Mouse (Mus musculus): ENCODE results near the gene Gm21586. TPM values are rescaled to one million over a fixed set of nuclear protein-coding genes. Genes with fewer than 3 reads are reported as not detected.
"Not testable (repeated sequence)": the region's sequence is repeated elsewhere in the genome, so short reads cannot be mapped to it uniquely, and the experiment has no call there.

Gm21586 gene
- not detected in 2 replicates for polyA plus RNA-seq (2015; fragmentation: Nextera tagmentation; extraction: Ambion mirVana)

- H3K4me1 ChIP-seq; H3K4me3 ChIP-seq; H3K9me3 ChIP-seq (replicated peaks); H3K36me3 ChIP-seq (ENCODE audit: poor library complexity, severe bottlenecking); H3K4me2 ChIP-seq; H3K27ac ChIP-seq; H3K27me3 ChIP-seq; H3K9ac ChIP-seq; ATAC-seq: not testable (repeated sequence)
- WGBS = no CpG with 5 or more reads among the region's 18 CpGs
Measured at GRCm38 (mm10) chr4:42439078-42439477, at the start of gene Gm21586. Gm21586 (plus strand) TSS chr4:42439378.

GRCm38 (mm10) chr4:42466452-42466851 is 27.3 kb downstream of the Gm21586 start, which contains the start of gene Gm2163:
Gm2163 (plus strand) TSS chr4:42466752.
- H3K9me3 ChIP-seq (replicated peaks); H3K9ac ChIP-seq; H3K4me3 ChIP-seq; H3K4me1 ChIP-seq; H3K27ac ChIP-seq; H3K4me2 ChIP-seq; H3K36me3 ChIP-seq (ENCODE audit: poor library complexity, severe bottlenecking); H3K27me3 ChIP-seq; ATAC-seq: not testable (repeated sequence)
- no CpG with 5 or more reads among the region's 5 CpGs for WGBS

Other genes with a start within 250 kb of the Gm21586 start
- gene Gm10600, start 198.7 kb upstream of the Gm21586 start, polyA plus RNA-seq (2015; fragmentation: Nextera tagmentation; extraction: Ambion mirVana) = not detected in 2 replicates
- not detected in 2 replicates for gene Ccl21b, start 183.6 kb upstream of the Gm21586 start, polyA plus RNA-seq (2015; fragmentation: Nextera tagmentation; extraction: Ambion mirVana)
- not detected in 2 replicates for gene Gm21953, start 145.1 kb upstream of the Gm21586 start, polyA plus RNA-seq (2015; fragmentation: Nextera tagmentation; extraction: Ambion mirVana)
- 0.19 TPM in 1 of 2 replicates, not detected in the other for gene Fam205a3, start 121.0 kb upstream of the Gm21586 start, polyA plus RNA-seq (2015; fragmentation: Nextera tagmentation; extraction: Ambion mirVana)
- not detected in 2 replicates for gene Gm2163, start 27.4 kb downstream of the Gm21586 start, polyA plus RNA-seq (2015; fragmentation: Nextera tagmentation; extraction: Ambion mirVana)
- gene Fam205a2, start 88.8 kb downstream of the Gm21586 start, polyA plus RNA-seq (2015; fragmentation: Nextera tagmentation; extraction: Ambion mirVana) = 0.19 TPM in 1 of 2 replicates, not detected in the other
- gene Gm10591, start 172.8 kb downstream of the Gm21586 start, polyA plus RNA-seq (2015; fragmentation: Nextera tagmentation; extraction: Ambion mirVana) = not detected in 2 replicates
- not detected in 2 replicates for gene Gm2564, start 190.3 kb downstream of the Gm21586 start, polyA plus RNA-seq (2015; fragmentation: Nextera tagmentation; extraction: Ambion mirVana)
- not detected in 2 replicates for gene Ccl27b, start 215.9 kb downstream of the Gm21586 start, polyA plus RNA-seq (2015; fragmentation: Nextera tagmentation; extraction: Ambion mirVana)
- not detected in 2 replicates for gene Il11ra2, start 222.5 kb downstream of the Gm21586 start, polyA plus RNA-seq (2015; fragmentation: Nextera tagmentation; extraction: Ambion mirVana)

Measured in forebrain, embryonic 13.5 days (tissue).